Mouse (Mus musculus): Measurements from ENCODE around the gene Gm5269.

The Gm5269 gene

DNA sequence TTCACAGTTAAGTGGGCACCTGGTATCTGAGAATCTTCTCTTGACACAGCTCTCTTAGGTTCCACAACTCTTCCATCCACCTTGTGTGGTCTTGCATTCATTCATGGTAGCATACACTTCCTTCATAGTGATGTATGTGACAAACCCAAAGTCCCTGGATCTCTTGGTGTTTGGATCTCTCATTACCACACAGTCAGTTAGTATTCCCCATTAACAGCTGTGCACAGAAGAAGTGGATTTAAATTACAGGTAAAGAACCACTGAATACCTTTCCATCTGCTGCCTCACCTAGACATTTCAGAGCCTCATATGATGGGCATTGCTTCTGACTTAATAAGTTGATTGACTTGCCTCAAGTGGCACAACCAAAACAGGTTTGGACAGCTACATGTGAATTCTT, at the start of gene Gm5269:
Gm5269 (minus strand) TSS at position 101 of the 400 bp plus-strand sequence.
- DNase-seq (ENCODE audit: low read depth, low spot score): no peak

DNA sequence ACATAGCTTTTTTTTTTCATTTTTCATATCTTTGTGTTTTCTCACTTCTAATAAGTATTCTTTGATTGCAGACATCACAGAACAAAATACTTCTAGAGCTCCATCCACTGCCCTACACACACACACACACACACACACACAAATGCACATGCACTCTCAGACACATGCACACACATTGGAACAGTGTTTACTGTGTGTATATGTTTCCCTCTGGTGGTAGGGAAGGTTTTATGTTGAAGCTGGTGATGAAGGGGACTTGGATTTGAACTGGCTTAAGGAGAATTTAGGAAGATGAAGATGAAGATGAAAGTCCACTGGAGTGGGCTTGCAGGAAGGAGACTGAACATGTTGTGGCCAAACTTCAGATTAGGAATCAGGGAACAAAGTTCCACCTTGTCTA, 41.1 kb upstream of the Gm5269 start:
- DNase-seq (ENCODE audit: low read depth, low spot score): no peak

DNA sequence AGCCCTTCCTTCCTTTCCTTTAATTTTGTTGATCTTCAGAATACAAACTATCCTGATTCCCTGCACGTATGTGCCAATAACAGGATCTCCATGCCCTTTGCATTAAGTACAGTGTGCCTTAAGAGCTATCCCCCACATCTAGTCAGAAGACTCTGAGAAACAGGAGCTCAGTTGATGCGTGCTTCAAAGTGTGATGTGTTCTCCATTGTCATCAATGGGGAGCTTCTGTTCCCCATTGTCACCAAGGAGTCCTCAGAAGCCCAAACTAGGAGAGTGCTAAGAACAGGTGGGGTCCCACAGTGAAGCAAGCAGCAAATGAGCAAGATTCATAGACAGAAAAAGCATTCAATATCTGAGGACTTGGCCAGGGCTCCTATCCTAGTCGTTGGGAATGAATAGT, 36.8 kb upstream of the Gm5269 start:
- DNase-seq (ENCODE audit: low read depth, low spot score): no peak

DNA sequence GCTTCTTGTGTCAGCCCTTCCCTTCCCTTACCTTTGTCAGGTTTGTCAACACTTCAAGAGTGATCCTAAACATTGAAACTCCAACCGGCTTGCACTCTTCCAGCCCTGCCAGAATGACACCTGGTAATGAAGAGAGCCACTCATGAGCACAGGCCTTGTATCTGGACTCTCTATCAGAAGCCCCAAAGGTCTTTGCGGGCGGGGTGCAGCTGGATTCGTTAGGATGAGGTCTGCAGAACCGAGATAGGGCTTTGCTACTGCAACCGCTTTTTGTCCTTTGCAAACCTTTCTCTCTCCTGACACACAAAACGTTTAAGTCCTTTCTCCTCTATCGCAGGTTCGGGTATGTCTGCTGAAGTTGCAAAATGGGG, 36.3 kb upstream of the Gm5269 start, which contains the start of gene Slc40a1:
Slc40a1 (minus strand) TSS at position 131 of the 371 bp plus-strand sequence.
- DNase-seq (ENCODE audit: low read depth, low spot score): no peak

DNA sequence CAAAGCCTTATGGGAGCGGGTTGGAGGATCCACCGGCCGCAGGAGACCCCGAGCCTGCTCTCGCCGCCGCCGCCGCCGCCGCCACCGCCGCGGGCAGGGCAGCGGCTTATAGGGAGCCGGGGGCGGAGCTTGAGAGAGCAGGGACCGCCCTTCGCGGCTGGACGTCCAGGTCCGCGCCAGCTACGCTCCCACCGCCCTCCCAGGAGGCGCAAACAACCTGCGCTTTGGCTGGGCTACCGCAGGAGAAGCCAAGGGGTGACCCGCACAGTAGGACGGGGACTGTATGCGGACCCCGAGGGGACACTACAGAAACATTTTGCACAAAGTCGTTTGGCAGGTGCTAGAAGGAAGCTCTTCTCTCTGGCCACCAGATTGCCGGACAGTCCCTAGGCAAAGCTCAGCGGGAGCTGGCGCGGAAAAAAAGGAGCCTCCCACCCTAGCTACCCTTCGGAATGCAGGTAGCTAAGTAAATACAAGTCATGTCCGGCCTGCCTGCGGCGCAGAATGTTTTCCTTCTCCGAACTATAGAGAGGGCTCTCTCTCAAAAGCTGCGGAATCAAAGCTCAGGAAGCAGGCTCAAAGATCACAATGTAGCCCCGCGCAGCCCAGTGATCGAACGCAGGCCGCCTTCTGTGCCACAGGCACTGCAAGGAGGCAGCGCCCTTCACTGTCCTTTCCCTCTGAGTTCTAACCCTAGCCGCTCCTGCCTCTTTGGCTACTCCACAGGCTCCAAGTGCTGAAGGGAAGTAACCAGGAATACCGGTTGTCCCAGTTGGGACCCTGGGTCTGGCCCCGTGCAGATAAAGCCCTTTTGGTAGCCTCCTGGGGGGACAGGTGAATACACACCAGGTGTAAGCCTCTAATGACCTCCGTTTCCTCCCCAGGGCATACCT, 35.7 kb upstream of the Gm5269 start:
- DNase-seq (ENCODE audit: low read depth, low spot score): peak; percentile 62

DNA sequence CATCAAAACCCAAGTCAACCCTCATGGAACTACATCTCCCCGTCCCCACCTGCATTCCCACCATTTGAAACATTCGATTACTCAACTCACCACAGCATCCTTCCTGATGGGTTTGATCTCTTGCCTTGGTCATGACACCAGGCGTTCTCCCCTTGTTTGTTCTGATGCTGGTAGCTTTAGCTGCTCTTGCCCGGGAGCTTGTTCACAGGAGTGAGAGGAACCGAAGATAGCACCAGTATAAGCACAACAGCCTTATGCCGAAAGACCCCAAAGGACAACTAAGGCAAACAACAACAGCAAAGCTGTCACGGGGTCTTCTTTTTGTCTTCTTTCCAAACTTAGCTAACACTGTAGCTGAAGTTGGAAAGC, 35.0 kb upstream of the Gm5269 start:
- no peak for DNase-seq (ENCODE audit: low read depth, low spot score)

DNA sequence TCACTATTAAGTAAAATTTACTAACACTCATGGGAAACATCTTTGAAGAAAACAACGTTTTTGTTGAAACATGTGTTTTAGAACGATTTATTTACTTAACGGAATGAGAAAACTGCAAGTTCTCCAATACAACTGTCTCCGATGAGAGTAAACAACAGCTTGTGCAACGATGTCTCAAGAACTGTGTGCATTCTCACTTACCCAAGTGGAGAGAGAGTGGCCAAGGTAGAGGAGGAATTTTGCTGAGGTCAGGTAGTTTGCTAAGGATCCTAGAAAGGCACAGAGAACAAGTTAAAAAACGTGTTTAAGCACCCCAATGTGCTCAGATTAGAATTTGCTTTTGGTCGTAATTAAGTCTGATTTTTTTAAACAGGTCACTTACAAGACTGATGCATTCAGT, 34.4 kb upstream of the Gm5269 start:
- no peak for DNase-seq (ENCODE audit: low read depth, low spot score)

DNA sequence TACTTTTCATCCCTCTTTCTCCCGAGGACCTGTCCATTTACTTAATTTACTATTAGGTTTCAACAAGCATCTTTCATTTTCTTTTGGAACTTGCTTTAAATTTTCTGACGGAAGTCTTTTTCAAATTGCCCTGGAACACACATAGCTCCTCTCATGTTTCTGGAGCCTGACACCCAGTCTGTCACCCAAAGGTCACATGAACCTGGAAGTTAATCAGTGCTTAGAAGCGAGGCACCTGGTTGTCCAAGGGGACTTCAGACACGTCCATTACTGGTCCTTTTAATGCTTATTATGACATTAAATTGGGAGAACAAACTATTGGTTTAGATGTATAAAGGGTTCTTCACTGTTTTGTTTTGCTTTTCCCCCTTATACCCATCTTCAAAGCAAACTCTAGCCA, 33.2 kb upstream of the Gm5269 start:
- no peak for DNase-seq (ENCODE audit: low read depth, low spot score)

DNA sequence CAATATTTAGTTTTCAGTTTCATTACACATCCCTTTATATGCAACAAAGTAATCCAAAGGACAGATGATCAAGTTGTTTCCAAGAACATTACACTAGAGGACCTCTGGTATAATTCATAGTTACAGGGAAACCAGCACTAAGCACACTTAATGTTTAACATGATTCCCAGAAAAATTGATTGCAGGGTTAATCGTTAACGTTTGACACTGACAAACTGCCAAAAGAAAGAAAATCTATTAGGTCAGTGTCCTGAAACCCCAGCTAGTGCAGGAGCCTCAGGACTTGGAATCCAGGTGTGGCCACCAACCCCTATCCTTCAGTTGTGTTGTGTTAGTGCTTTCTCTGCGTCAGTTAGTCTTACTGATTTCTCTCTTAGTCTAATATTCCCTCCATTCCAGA, 30.6 kb upstream of the Gm5269 start:
- DNase-seq (ENCODE audit: low read depth, low spot score): no peak

DNA sequence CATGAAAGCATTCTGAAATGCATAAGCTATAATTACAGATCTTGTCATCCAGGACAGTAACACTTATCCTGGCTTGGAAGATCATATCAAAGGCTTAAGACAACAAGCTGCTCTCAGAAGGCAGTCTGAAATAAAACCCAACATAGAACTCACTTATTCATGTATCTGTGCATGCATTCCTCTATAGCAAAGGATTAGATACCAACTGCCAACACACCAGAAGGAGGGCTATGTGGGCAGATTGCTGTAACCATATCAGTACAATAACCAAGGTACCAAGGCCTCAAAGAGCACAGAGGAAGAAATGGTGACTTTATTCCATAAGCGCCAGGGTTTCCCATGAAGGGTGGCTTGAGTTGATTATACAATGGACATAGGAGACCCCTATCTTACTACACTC, 29.7 kb upstream of the Gm5269 start:
- no peak for DNase-seq (ENCODE audit: low read depth, low spot score)

DNA sequence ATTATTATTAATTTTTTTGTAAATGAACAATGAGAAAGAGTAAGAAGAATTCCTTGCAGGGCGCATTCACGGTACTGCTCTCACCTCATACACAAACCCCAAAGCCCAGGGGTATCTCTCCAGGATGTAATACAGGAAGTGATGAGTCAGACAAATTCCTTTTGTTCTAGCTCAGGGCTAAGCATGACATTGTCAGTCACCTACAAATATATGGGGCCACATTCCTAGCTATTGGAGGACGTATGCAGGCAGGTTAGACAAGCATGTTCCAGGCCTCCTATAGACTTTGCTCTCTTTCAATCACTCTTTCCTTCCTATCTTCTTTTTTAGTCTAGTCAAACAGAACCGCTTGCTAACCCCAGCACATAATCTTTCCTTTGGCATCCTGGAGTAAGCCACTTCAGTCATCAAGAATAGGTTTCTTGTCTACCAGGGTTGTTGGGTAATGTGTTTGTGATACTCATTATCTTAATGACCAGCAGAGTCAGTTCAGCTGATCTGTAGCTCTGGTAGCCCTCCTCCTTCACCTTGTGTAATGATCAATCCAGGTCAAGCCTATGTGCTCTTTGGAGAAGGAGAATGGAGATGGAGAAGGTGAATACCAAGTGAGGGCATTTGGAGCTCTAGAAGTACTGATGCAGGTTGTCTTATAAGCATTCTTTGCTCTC, 27.2 kb upstream of the Gm5269 start:
- DNase-seq (ENCODE audit: low read depth, low spot score): no peak

DNA sequence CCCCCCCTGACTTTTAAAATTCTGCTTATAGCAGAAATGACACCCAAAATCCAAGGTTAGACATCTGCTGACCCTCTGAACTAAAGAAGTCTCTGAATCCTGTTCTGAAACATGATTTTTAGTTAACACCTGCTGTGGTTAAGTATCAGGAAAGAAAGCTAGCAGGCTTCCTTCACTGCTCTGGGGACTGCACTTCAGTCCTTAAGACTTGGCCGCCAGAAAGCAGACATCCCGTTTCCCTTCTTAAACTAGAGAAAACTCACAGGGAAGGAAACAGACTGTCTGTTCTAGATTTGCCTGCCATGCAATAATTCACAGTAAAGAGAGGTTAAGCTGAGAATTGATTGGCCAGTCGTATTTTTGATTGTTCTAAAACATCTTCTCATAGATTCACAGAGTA, 26.1 kb upstream of the Gm5269 start:
- no peak for DNase-seq (ENCODE audit: low read depth, low spot score)

DNA sequence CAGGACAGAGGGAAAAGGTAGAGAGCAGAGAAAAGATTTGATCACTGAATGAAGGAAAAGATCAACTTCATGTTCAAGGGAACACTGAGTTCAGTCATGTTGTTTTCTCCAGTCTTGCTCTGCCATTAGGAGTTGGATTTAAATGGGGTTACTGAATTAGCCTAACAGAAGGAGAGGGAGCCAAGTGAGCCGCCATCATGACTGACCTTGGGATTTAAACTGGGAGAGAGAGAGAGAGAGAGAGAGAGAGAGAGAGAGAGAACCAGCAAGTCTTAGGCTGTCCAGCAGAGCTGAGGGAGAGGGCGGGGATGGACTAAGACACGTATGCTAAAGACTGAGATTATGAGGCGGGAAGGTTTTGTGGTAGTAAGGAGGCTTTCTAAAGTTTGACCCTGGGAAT, 24.2 kb upstream of the Gm5269 start:
- DNase-seq (ENCODE audit: low read depth, low spot score): no peak

DNA sequence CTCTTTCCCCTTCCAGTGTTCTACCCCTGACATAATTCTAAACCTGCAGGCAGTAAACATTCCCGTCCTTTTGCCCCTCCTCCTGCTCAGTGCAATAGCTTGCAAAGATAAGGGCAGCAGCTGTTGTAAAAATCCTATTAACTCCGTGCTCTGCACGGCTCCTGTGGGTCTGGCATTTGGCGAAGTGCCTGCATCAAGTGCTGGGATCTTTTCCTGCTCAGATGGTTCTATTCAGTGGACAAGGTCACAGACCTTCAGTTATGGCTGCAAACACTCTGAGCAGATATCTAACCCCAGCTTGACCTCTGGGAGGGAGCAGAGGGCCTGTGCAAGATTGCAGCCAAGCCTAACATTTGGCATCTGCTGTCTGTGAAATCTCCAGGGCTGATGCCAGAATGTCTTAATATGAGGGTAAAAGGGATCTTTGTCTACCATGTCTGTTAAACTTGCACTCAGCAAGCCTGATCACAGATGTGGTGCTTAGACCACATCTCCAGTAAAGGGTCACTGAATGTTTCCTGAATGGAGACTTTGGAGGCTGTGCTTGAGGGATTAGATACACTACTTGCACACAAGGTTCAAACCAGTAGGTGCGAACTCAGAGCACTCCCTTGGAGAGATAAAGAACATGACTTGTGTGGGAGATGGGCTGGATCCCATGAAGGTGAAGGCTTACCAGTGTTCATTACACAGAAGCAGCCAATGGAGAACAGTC, 15.2 kb upstream of the Gm5269 start:
- peak; percentile 46 for DNase-seq (ENCODE audit: low read depth, low spot score)

DNA sequence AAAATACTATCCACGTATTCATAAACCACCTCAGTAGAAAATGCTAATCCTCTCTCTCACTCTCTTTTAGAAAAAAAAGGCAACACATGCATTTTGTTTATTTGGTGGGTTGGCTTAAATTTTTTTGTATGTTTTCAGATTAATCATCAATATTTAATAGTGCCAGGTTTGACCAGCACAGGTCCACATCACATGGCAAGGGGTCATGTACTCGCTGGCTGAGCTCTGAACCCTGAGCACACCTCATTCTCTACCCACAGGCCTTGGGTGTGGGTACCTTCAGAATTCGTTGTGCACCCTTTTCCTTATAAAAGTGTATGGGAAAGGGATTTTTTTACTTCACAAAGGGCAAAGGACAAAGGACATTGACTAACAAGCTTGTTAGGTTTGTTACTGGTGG, 14.1 kb upstream of the Gm5269 start:
- DNase-seq (ENCODE audit: low read depth, low spot score): no peak

DNA sequence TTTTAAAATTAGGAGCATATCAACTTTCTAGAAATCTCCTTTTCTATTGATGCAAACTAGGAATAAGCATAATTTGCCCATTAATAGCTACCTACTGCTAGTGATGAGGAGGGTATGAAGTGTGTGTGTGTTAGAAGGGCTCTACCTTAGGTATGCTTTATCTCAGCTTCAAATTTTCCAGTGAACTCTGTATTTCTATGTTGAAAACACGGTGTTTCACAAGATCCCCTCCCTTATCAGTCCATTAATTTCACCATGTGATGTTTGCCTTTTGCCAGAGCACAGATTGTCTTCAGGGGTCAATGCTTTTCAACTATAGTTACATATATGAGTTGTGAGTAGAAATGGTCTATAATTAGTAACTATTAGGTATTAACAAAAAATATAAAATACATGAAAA, 8.0 kb upstream of the Gm5269 start:
- no peak for DNase-seq (ENCODE audit: low read depth, low spot score)

DNA sequence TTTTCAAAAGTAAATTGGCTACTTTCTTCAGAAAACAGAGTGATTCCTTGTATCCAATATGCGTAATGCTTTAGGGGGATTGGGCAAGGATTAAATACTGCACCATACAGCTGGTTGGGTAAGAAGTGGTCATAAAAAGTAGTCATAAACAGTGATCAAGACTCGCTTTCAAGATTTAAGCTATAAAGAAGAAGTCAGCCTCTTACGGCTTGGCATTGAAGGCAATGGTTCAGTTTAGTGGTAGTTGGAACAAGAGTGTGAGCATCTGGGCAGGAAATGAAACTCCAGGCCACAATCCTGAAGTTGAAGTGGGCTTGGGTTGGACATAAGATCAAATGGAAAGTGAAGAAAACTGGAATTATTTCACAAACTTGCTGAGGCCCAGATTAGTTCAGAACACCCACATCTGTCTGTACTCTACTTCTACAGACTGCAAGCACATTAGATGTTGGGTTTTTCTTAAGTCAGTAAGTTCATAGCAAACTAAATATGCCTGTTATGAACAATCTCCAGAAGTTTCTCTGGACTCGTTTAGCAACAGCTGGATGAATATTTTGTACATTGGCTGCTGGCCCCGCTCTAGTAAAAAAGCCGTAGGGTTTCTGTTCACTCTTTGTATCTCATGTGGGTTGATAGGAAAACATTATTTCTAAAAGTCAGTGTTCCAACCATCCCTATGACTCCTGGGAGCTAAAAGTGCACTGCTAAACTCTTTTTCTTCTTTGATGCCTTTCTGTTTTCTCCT, 4.3 kb upstream of the Gm5269 start:
- peak; percentile 37 for DNase-seq (ENCODE audit: low read depth, low spot score)

DNA sequence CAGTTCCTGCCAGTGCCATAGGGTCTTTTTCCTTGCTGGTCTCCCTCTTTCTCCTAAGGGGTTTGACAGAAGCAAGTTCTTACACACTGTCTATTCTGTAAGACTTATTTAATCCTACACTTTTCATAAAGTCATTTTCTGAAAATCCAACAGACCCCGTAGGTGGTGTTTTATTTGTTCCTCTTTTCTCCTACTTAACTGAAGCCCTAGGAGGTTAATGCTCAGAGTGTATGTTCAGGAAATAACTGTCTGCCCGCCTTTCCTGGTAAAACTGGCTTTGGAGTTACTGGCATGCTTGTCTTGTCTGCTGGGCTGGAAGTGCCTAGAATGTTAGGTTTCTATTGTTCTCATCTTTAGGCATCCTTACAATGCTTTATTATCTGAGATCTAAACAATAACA, 1.9 kb upstream of the Gm5269 start:
- no peak for DNase-seq (ENCODE audit: low read depth, low spot score)

DNA sequence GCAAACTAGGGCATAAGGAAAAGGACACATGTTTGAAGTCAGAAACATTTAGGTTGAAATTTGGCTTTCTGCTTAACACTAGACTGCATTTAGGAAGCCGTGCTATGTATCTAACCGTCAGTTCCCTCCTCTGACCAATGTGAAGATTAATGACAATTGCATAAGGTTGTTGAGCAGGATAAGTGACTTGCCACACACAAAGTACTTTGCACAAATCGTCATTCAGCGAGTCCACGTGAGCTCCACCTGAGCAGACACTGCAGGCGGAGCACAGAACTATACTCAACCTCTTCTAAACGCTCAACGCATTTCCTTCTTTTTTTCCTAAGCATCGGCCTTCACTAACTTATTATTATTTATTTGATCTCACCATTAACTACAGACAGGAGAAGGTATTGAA, 3.3 kb downstream of the Gm5269 start:
- DNase-seq (ENCODE audit: low read depth, low spot score): no peak

DNA sequence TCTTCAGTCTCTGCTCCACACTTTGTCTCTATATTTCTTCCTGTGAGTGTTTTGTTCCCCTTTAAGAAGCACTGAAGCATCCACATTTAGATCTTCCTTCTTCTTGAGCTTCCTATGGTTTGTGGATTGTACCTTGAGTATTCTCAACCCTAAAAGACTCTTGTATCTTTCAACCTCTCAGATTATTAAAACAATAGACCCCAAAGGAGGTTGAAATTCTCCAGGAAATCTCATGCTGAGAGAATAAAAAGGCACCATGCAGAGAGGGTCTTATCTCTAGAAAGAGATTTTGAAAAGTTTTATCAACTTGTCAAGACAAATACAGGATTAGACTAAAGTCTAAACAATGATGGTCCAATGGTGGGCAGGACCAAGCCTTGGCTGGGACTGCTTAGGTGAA, 6.7 kb downstream of the Gm5269 start:
- DNase-seq (ENCODE audit: low read depth, low spot score): no peak

DNA sequence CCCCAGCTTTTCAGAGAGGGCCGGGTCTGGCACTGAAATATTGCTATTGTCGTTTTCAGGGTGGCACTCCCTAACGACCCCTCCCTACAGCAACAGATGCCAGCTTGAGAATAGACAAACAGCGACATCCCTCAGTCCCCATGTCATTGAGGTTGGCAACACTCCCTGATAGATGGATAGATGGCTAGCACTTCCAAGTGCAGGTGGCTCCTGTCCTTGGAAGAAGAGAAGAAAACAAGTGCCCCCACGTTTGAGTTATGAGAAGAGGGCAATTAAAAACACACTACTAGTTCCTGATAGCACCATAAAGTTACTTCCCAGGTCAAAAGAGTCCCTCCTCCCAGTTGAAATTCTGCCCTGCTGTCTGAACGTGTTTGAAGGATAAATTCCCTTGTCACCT, 8.0 kb downstream of the Gm5269 start:
- DNase-seq (ENCODE audit: low read depth, low spot score): no peak
